Mouse (Mus musculus): Measurements from ENCODE around the gene Rufy1. TPM values are rescaled to one million over a fixed set of nuclear protein-coding genes. Genes with fewer than 3 reads are reported as not detected.
"Not testable (repeated sequence)": the region's sequence is repeated elsewhere in the genome, so short reads cannot be mapped to it uniquely, and the experiment has no call there.

Rufy1 gene
- total RNA-seq (2015; ENCODE audit: low replicate concordance) (7.3 and 8.6 TPM in 2 replicates), total RNA-seq (2017; ENCODE audit: low replicate concordance) (7.6 and 7.7 TPM in 2 replicates)

DNA sequence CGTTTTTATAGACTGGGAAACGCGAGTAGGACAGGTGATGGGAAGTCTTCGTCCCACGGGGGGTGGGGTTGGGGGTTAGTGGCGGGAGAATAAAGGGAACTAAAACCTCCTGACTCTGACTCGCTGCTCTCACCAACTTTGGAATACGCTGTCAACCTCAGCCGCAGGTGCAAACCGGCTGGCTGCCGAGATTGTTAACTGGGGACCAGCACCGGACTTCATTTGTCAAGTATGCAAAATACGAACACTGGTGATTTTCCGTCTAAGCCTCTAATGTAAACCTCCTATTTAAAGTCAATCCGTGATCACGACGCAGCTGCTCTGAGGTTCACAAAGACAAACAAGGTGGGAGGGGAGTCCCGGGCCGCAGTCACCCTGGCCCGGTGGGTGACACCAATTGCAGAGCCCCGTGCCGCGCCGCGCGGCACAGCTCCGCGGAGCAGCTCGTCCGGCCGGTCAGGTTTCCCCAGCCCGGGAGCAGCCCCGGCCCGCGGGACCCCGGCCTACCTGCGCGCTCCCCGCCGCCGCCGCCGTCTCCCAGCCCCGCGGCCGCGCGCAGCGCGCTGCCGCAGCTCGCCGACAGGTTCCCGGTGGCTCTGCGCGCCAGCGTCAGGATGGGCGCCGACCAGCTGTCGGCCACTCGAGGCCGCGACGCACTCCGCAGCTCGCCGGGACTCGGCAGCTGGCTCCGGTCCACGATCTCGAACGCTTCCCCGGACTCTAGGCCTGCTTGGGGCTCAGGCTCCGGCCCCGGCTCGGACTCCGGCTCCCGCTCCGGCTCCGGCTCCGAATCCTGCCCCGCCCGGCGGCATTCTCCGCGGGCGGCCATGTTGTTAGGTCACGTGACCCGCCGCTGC is at the start of gene Rufy1:
Rufy1 (minus strand) TSS at position 849 of the 857 bp plus-strand sequence.
- ATAC-seq (replicated peaks; ENCODE audit: low FRiP score, poor library complexity, severe bottlenecking): peak; percentile 93

DNA sequence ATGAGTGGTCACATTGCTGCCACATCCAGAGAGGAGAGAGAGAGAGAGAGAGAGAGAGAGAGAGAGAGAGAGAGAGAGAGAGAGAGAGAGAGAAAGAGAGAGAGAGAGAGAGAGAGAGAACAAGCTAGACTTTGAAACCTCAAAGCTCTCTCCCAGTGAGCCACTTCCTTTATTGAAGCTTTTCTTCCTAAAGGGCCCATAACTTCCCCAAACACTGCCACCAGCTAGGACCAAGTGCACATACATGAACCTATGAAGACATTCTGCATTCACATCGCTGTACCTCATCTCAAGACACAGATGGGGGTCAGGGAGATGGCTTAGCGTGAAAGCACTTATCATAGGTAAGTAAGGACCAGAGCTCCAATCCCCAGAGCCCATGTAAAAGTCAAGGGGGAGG is 47.1 kb upstream of the Rufy1 start:
- no peak for ATAC-seq (replicated peaks; ENCODE audit: low FRiP score, poor library complexity, severe bottlenecking)

DNA sequence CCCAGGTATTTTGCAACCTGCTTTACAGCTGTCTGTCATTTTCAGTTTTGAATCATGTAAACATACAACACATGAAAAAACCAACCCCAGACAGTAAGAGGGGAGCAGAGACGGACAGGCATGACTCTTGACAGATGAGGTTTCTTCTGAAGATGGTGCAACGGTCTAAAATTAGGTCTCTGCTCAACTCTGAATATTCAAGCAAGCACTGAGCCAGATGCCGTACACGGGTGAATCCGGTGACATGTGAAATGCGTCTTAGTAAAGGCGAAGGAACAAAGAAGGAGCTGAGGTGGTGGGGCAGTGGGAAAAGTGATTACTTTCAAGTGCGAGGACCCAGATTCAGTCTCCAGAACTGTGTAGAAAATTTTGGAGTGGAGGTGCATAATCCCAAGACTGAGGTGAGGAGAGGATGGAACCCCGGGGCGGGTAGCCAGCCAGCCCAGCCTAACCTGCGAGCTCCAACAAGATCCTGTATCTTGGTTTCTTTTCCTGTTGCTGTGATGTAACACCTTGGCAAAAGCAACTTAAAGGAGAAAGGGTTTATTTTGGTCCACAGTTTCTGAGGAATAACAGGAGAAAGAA is 46.7 kb upstream of the Rufy1 start:
- ATAC-seq (replicated peaks; ENCODE audit: low FRiP score, poor library complexity, severe bottlenecking): no peak

DNA sequence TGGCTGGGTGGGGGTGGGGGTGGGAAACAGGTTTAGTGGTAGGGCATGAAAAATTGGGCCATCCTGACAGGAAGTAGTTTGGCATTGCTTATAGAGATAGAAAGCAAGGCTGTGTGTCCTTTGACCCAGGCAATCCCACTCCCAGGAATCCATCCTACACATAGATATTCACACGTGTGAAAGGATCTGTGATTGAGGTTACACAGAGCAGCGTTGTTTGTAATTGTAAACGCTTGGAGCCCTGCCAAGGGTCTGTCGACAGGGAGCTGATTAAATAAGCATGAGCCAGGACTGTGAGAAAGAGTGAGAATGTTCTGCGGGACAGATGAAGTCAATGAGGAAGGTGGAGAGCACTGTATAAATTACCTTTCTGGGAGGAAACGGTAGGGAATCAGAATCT is 46.0 kb upstream of the Rufy1 start:
- no peak for ATAC-seq (replicated peaks; ENCODE audit: low FRiP score, poor library complexity, severe bottlenecking)

DNA sequence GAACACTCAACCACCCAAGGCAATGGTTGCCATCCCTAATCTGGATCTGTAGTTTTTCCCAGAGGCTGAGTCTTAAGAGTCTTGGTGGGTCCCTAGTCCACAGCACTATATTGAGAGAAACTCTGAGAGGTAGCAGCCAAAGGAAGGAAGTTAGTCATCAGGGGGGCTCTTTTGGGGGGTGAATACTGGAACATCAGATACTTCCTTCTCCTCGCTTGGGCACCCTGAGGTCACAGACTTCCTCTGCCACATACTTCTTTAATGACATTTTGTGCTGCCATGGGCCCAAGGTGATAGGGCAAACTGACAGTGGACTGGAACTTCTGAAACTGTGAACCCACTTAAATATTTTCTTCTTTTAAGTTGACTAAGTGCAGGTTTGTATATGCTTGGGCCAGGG is 43.0 kb upstream of the Rufy1 start:
- ATAC-seq (replicated peaks; ENCODE audit: low FRiP score, poor library complexity, severe bottlenecking): no peak

DNA sequence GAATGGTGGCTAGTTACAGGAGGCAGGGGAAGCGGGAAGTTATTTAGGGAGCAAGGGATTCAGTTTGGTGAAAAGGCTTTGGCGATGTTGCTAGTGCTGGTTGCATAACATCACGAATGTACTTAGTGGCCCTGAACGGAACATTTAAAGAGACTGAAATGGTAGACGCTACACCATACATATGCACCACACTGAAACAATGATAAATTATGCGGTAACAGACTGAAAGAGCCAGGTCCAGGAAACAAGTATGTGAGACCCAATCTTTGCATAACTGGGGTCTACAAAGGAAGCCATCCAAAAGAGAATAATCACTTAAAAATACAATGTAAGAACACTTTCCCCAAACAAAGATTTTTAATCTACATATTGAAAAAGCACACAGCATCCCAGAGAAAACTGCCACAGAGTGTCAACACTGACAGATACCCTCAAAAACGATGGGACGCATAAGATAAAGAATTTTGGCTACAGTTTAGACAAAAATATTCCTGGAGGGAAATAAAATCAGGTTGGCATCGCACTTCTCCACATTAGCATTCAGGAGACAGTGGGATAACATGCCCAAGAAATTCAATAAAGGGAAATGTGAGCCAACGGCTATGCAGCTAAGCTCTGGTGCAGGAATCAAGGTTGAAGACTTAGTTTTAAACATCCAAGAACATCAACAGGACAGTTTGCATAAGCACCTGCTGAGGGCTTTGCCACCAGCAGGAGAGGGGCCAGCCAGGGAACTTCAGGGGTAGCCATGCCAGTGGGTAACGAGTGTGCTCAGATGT is 41.4 kb upstream of the Rufy1 start:
- ATAC-seq (replicated peaks; ENCODE audit: low FRiP score, poor library complexity, severe bottlenecking): no peak

DNA sequence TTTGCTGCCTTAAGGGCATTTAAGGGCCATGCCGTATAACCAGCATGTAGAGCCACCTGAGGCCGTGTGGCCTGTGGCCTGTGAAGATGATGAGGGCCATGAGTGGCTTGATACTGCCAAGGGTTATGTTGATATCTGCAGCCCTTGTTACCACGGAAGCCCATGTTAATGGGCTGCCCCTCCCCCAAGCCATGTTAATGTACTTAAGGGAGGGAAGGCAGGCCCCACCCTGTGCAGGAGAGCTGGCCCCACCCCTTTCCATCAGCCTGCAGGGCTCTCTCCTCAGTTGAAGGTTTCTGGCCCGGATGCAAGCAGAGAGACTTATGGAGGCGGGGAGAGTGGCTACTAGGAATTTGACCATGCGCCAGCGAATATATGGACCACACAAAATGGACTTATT is 30.6 kb upstream of the Rufy1 start:
- no peak for ATAC-seq (replicated peaks; ENCODE audit: low FRiP score, poor library complexity, severe bottlenecking)

DNA sequence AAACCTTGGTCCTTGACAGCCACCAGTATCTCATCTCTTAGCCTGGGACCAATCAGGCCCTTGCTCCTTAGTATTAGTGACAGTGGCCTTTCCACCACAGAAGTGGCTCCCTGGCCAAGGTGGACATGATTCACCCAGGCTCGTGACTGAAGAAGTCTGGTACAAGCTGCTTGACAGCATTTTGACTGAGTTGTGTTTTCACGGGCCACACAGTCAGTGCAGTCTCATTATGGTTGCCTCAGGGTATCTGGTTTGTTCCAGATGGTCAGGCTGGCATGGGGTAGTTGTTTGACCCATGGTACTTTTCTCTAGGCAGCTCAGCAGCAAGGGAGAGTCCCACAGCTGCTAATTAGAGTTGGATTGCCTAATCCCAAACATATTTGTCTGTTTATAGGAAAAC is 28.3 kb upstream of the Rufy1 start:
- no peak for ATAC-seq (replicated peaks; ENCODE audit: low FRiP score, poor library complexity, severe bottlenecking)

DNA sequence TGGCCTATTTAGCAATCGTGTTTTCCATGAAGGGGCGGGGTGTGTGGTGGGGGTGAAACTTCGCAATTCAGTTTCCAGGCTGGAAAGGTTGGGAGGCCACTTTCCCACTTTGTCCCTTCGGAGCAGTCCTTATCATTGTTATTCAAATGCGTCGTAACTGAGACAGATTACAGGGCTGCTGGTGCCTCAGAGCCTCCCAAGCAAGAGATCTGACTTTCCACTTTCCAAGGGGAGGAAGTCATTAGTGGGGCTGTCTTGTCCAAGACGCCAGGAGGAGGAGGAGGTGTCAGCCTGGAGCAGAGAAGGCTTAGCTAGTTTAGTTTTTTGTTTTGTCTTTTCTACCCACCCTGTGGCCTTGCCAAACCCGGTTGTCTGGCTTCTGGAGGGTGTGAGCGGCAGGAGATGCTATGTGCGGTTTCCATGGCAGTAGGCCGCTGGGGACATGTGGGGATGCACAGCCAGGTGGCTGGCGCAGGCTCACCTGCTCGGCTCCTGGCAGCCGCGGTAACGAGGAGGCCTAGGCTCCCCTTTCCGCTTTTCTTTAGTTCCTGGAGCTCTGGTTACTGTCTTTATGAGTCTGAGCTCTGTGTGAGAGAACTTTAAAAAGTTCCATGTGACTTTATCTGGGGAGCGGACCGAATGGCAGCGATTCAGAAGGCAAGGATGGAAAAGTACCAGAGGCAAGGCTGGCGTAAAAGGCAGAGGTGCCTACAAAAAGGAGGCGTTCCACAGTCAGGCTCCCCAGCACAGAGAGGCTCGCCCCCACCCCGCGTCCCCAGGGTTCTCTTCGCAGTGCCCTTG is 26.4 kb upstream of the Rufy1 start:
- no peak for ATAC-seq (replicated peaks; ENCODE audit: low FRiP score, poor library complexity, severe bottlenecking)

DNA sequence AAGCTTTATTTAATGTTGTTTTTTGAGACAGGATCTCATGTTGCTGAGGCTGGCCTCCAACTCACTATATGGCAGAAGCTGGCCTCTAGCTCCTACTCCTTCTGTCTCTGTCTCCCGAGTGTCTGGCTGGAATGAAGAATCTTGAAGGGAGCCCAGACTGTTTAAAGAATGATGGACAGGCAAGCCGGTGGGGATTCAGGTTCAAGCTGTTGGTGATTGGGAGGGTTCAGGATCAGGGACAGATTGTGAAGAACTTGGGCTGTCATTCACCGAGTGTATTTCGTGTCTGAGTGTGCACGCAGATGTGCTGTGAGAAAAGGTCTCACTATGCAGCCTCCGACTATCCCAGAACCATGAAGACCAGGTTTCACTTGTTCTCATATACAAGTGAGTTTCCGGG is 25.5 kb upstream of the Rufy1 start:
- no peak for ATAC-seq (replicated peaks; ENCODE audit: low FRiP score, poor library complexity, severe bottlenecking)

DNA sequence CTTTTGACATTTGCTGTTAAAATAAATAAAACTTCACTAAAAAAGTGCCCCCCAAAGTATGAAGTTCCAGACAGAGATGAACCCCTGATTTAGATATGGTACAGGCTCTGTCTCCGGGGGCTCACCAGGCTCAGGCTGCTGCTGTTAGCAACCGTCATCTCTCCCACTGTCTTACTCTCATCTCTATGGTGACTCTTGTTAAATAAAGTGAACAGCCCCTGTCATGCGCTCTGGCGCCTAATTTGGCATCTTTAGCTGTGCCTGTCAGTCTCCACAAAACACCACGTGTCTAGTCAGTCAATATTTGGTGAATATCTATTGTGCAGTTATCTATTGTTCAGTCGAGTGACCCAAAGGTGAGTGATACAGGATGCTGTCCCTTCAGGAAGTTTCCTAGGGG is 24.0 kb upstream of the Rufy1 start:
- ATAC-seq (replicated peaks; ENCODE audit: low FRiP score, poor library complexity, severe bottlenecking): no peak

DNA sequence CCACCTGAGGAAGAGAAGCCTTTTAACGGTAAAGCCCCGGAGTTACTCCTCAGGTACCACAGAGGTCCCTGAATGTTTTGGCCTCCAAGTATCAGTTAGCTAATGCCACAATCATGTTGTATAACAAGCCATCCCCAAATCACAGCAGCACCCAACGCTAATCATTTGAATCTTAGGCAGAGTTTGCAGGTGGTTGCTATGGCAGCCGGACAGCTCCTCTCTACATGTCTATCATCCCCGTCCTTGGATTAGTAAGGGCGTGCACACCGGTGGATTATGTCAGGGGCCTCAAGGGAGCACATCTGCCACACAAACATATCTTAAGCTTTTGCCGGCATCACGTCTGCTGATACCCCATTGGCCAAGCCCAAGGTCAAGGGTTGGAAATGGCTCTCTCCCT is 19.3 kb upstream of the Rufy1 start:
- no peak for ATAC-seq (replicated peaks; ENCODE audit: low FRiP score, poor library complexity, severe bottlenecking)

DNA sequence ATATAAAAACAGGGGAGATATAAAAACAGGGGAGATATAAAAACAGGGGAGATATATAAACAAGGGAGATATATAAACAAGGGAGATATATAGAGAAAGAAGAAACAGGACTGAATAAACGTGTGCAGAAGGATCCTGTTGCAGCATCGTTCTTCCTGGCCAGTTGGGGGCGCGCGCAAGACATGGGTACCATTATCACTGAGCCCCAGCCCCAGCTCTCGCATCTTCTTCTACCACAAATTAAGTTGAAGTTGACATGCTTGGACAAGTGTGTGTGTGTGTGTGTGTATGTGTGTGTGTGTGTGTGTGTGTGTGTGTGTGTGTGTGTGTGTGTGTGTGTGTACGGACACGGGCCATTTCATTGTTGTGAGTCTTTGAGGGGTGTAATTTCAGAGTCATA is 17.2 kb upstream of the Rufy1 start:
- ATAC-seq (replicated peaks; ENCODE audit: low FRiP score, poor library complexity, severe bottlenecking): not testable (repeated sequence)

DNA sequence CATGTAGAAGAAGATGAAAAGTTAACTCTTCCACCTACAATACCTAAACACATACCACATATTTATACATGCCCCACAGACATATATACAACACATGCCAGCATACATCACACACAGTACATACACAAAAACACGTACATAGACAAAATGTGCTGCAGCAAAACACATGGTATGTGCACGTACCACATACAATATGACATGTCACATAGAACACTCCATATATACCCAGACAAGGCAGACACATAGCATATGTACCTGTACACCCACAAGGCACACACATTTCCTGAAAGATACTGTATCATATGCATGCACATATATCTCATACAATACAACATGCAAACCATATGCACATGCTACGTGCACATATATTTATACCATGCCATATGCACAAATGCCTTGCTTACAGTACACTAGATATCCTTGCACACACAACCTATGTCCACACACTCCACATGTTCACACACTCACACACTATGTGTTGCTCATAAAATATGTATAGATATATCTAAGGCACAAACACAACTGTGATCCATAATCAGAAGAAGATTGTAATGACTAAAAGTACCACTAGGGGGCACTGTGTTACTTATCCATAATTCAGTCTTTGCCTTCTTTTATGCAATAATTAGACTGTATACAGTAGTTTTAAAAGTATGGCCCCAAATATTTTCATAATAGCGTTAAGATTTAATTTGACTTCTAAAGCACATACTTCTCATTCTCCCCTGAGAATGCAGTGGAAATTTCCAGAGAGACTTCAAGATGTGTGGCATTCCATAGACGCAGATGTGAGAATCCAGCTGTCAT is 12.5 kb upstream of the Rufy1 start:
- ATAC-seq (replicated peaks; ENCODE audit: low FRiP score, poor library complexity, severe bottlenecking): peak; percentile 57

DNA sequence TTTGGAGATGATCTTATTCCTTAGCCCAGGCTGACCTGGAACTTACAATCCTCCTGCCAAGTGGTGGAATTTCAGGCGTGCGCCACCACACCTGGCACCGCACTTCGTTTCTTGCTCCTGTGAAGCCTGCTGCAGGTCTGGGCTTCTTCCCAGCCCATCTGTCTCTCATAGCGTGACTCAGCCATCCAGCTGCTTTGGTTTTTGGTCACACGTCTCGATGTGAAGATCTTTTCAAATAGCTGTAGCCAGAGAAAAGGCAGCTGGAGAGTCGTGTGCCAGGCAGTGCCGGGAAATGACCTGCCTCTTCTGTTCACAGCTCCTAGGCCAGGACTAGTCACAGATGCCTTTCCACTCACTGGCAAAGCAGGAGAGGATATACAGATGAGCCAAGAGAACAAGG is 10.7 kb upstream of the Rufy1 start:
- ATAC-seq (replicated peaks; ENCODE audit: low FRiP score, poor library complexity, severe bottlenecking): no peak

DNA sequence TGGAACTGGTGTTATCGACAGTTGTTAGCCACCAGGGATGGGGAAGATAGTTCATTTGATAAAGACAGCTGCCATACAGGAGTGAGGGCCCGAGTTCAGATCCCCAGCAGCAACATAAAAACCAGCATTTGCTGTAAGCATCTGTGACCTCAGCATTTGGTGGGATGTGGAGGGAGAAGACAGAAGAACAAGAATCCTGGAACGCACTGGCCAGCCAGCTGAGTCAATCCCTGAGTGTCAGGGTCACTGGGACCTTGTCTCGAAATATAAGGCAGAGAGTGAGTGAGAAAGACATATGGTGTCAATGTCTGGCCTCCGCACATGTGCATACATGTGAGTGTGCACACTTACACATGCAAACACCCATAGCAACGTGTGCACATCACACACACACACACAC is 9.8 kb upstream of the Rufy1 start:
- no peak for ATAC-seq (replicated peaks; ENCODE audit: low FRiP score, poor library complexity, severe bottlenecking)

DNA sequence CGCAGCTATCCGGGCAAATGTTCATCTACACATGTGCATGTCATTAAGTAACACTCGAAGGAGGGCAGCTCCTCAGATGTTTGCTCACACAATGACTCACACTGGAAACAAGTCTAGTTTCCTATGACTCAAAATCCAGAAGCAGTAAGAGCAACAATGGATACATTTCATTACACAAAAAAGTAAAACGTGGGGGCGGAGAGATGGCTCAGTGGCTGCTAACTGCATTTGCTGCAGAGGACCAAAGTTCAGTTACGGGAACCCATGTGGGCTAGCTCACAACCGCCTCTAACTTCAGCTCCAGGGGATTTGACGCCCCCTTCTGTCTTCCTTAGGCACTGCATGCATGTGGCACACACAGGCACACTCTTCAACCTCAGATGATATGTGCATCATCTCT is 8.9 kb upstream of the Rufy1 start:
- ATAC-seq (replicated peaks; ENCODE audit: low FRiP score, poor library complexity, severe bottlenecking): 0 out of 2 replicates have a peak, but pooled peaks have one; percentile 46

DNA sequence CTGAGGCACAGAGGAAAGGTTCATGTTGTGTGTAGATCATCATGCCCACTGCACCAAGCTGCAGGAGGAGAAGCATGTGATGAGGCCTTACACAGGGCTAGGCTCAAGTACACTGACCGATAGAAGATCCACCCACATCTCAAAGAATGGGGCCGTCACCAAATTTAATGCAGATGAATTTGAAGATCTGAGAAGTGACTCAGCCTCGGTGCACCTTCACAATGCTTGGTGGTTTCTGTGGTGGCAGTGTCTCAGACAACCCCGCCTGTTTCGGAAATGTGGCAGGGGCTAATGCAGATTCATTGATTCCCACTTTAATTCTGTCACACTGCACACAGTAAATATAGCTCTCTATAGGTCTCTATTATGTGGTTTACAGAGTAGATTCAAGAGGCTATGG is 2.0 kb upstream of the Rufy1 start:
- ATAC-seq (replicated peaks; ENCODE audit: low FRiP score, poor library complexity, severe bottlenecking): no peak

DNA sequence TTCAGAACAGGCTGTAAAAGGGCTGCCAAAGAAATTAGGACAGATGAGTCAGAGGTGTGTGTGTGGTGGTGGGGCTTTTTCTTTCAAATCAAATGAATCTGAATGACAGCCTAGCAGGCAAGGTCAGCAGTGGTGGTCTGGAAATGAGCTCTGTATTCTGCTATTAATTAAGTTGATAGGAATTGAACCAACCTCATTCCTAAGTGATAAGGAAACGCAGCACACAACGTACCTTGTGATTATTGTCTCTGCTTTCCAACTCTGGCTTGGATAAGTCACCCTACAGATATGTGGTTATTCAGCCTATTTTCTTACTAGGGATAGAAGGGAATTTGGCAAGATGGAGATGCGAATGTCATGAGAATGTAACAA is 1.1 kb upstream of the Rufy1 start:
- no peak for ATAC-seq (replicated peaks; ENCODE audit: low FRiP score, poor library complexity, severe bottlenecking)

Data from erythroblast, adult 5-6 weeks (primary cell).